ENCODE assay signal across 12 mouse cellular contexts in genomic region chr7:116298389-116298788, GRCm38 (mm10). TPM values are rescaled to one million over a fixed set of nuclear protein-coding genes. Genes with fewer than 3 reads are reported as not detected.
A peak's percentile ranks its signal among the peaks of the same experiment; 100 is the strongest.
DNase-seq lines count a peak whose midpoint lies in the region; ATAC-seq lines count a peak whose summit lies in the region.
"Had no signal": no experiment of that assay in that cellular context is flagged by ENCODE, and none has a peak within 500 bp of the region (broad histone marks: within the 10 kb centered on the region; RNA-seq: fewer than 3 reads in every experiment).

No protein-coding gene starts in this region.

- H3K27ac ChIP-seq in heart, embryonic 13.5 days (replicated peaks) = no peak overlapping the region
- H3K27ac ChIP-seq in heart, embryonic 10.5 days = no peak overlapping the region
- H3K27ac ChIP-seq in neural tube, embryonic 12.5 days = no peak overlapping the region
- no peak overlapping the region for H3K27ac ChIP-seq in neural tube, embryonic 15.5 days (replicated peaks)
- H3K27ac ChIP-seq in intestine, embryonic 15.5 days = peak overlapping the region; percentile 37
- H3K27ac ChIP-seq: embryonic facial prominence, embryonic 13.5 days; heart, embryonic 15.5 days had no signal

- H3K27me3 ChIP-seq in heart, embryonic 13.5 days (replicated peaks) = no peaks in the 10 kb centered on the region
- H3K27me3 ChIP-seq in heart, embryonic 10.5 days (ENCODE audit: insufficient read depth, poor library complexity, severe bottlenecking) = no peaks in the 10 kb centered on the region
- no peaks in the 10 kb centered on the region for H3K27me3 ChIP-seq in neural tube, embryonic 12.5 days (replicated peaks)
- no peaks in the 10 kb centered on the region for H3K27me3 ChIP-seq in neural tube, embryonic 15.5 days (replicated peaks)
- no peaks in the 10 kb centered on the region for H3K27me3 ChIP-seq in intestine, embryonic 15.5 days (replicated peaks)
- H3K27me3 ChIP-seq: embryonic facial prominence, embryonic 13.5 days; heart, embryonic 15.5 days had no signal

- intact Hi-C loops in gastrocnemius, postnatal 36 days (cut with DNase I) = no loop called here

- DNase-seq in heart, embryonic 10.5 days (ENCODE audit: low spot score) = no peak
- DNase-seq in gastrocnemius, postnatal 36 days = no peak
- DNase-seq in adipocyte (ENCODE audit: low spot score) = no peak
- DNase-seq: cerebellum, adult 9-10 months; gastrocnemius, postnatal 10 days; lung, adult 18-20 months had no signal

- H3K4me1 ChIP-seq in heart, embryonic 13.5 days = peaks cover 31% of the 10 kb centered on the region
- peaks cover 42% of the 10 kb centered on the region for H3K4me1 ChIP-seq in heart, embryonic 10.5 days
- H3K4me1 ChIP-seq in neural tube, embryonic 12.5 days = peaks cover 5% of the 10 kb centered on the region; the same call in 1 of the 2 replicates
- no peaks in the 10 kb centered on the region for H3K4me1 ChIP-seq in neural tube, embryonic 15.5 days
- peaks cover 30% of the 10 kb centered on the region for H3K4me1 ChIP-seq in intestine, embryonic 15.5 days (replicated peaks)

- no peak for ATAC-seq in heart, embryonic 13.5 days (ENCODE audit: extremely low read depth, insufficient number of reproducible peaks, low FRiP score, low TSS enrichment)
- ATAC-seq in neural tube, embryonic 12.5 days (ENCODE audit: low FRiP score, low read depth) = no peak
- ATAC-seq in neural tube, embryonic 15.5 days (ENCODE audit: low FRiP score) = no peak
- peak; percentile 73 for ATAC-seq in intestine, embryonic 15.5 days

- H3K4me3 ChIP-seq in heart, embryonic 13.5 days = no peak overlapping the region
- H3K4me3 ChIP-seq in heart, embryonic 10.5 days = no peak overlapping the region
- no peak overlapping the region for H3K4me3 ChIP-seq in neural tube, embryonic 12.5 days
- H3K4me3 ChIP-seq in neural tube, embryonic 15.5 days (replicated peaks) = no peak overlapping the region
- H3K4me3 ChIP-seq in intestine, embryonic 15.5 days (replicated peaks) = no peak overlapping the region
- H3K4me3 ChIP-seq: embryonic facial prominence, embryonic 13.5 days; heart, embryonic 15.5 days had no signal

- no peaks in the 10 kb centered on the region for H3K36me3 ChIP-seq in heart, embryonic 13.5 days
- H3K36me3 ChIP-seq in heart, embryonic 10.5 days = no peaks in the 10 kb centered on the region
- no peaks in the 10 kb centered on the region for H3K36me3 ChIP-seq in neural tube, embryonic 12.5 days
- H3K36me3 ChIP-seq in neural tube, embryonic 15.5 days = no peaks in the 10 kb centered on the region
- no peaks in the 10 kb centered on the region for H3K36me3 ChIP-seq in intestine, embryonic 15.5 days
- H3K36me3 ChIP-seq: embryonic facial prominence, embryonic 13.5 days; heart, embryonic 15.5 days had no signal

- no peaks in the 10 kb centered on the region for H3K9me3 ChIP-seq in heart, embryonic 13.5 days
- H3K9me3 ChIP-seq in heart, embryonic 10.5 days = no peaks in the 10 kb centered on the region
- H3K9me3 ChIP-seq in neural tube, embryonic 12.5 days = no peaks in the 10 kb centered on the region
- no peaks in the 10 kb centered on the region for H3K9me3 ChIP-seq in neural tube, embryonic 15.5 days (replicated peaks)
- no peaks in the 10 kb centered on the region for H3K9me3 ChIP-seq in intestine, embryonic 15.5 days
- H3K9me3 ChIP-seq: embryonic facial prominence, embryonic 13.5 days; heart, embryonic 15.5 days had no signal

- 65% methylated on average over 10 of the region's 10 CpGs for WGBS in heart, embryonic 13.5 days
- 75% methylated on average over 10 of the region's 10 CpGs for WGBS in heart, embryonic 10.5 days
- 83% methylated on average over 10 of the region's 10 CpGs for WGBS in neural tube, embryonic 12.5 days
- 61% methylated on average over 10 of the region's 10 CpGs for WGBS in neural tube, embryonic 15.5 days
- 50% methylated on average over 10 of the region's 10 CpGs for WGBS in intestine, embryonic 15.5 days

- no peak overlapping the region for H3K4me2 ChIP-seq in heart, embryonic 13.5 days
- H3K4me2 ChIP-seq in neural tube, embryonic 12.5 days (replicated peaks) = no peak overlapping the region
- H3K4me2 ChIP-seq in neural tube, embryonic 15.5 days = no peak overlapping the region
- peak overlapping the region; percentile 17; the same call in 1 of the 2 replicates for H3K4me2 ChIP-seq in intestine, embryonic 15.5 days (replicated peaks)
- H3K4me2 ChIP-seq: embryonic facial prominence, embryonic 13.5 days; heart, embryonic 15.5 days had no signal

- H3K9ac ChIP-seq in heart, embryonic 13.5 days = peak overlapping the region; percentile 48; the same call in 1 of the 2 replicates
- H3K9ac ChIP-seq in neural tube, embryonic 12.5 days = 0 out of 2 replicates have a peak overlapping the region, but pooled peaks have one; percentile 13
- H3K9ac ChIP-seq in neural tube, embryonic 15.5 days (replicated peaks) = no peak overlapping the region
- H3K9ac ChIP-seq in intestine, embryonic 15.5 days = no peak overlapping the region
- H3K9ac ChIP-seq: heart, embryonic 15.5 days had no signal

RNA-seq across cellular contexts. Expression of gene Plekha7, which starts 9.8 kb away (rescaled TPM):
- 38.4 and 41.7 TPM in 2 replicates for polyA plus RNA-seq in heart, embryonic 13.5 days (2015; fragmentation: Nextera tagmentation; extraction: Ambion mirVana)
- 49.0 and 76.0 TPM in 2 replicates for polyA plus RNA-seq in heart, embryonic 10.5 days (2016; fragmentation: Nextera tagmentation; extraction: Ambion mirVana)
- 9.1 and 10.4 TPM in 2 replicates for polyA plus RNA-seq in neural tube, embryonic 12.5 days (2016; fragmentation: Nextera tagmentation; extraction: Ambion mirVana)
- polyA plus RNA-seq in neural tube, embryonic 15.5 days (2015; fragmentation: Nextera tagmentation; extraction: Ambion mirVana) = 5.4 and 12.8 TPM in 2 replicates
- 21.1 and 21.4 TPM in 2 replicates for polyA plus RNA-seq in intestine, embryonic 15.5 days (2015; fragmentation: Nextera tagmentation; extraction: Ambion mirVana)
- 1 to 10 TPM in 1 of 2 experiments, under 1 TPM in 1; 0.69 to 1.6 TPM for total RNA-seq in gastrocnemius, postnatal 36 days (2021)

RNA-seq across cellular contexts. Expression of gene Rps13, which starts 35.6 kb away (rescaled TPM):
- 604 and 625 TPM in 2 replicates for polyA plus RNA-seq in heart, embryonic 13.5 days (2015; fragmentation: Nextera tagmentation; extraction: Ambion mirVana)
- polyA plus RNA-seq in heart, embryonic 10.5 days (2016; fragmentation: Nextera tagmentation; extraction: Ambion mirVana) = 677 and 708 TPM in 2 replicates
- polyA plus RNA-seq in neural tube, embryonic 12.5 days (2016; fragmentation: Nextera tagmentation; extraction: Ambion mirVana) = 610 and 641 TPM in 2 replicates
- 511 and 555 TPM in 2 replicates for polyA plus RNA-seq in neural tube, embryonic 15.5 days (2015; fragmentation: Nextera tagmentation; extraction: Ambion mirVana)
- polyA plus RNA-seq in intestine, embryonic 15.5 days (2015; fragmentation: Nextera tagmentation; extraction: Ambion mirVana) = 829 and 865 TPM in 2 replicates
- 100 to 1,000 TPM; 207 to 275 TPM for total RNA-seq in gastrocnemius, postnatal 36 days (2021)

Comparison
In these comparisons a context has a peak if more than half of its experiments do, and no peak if none do; other contexts are left out.
1. H3K9ac ChIP-seq: peak in heart, embryonic 13.5 days (single experiment) and neural tube, embryonic 12.5 days (single experiment); none in neural tube, embryonic 15.5 days (single experiment) and intestine, embryonic 15.5 days (single experiment).